Mouse (Mus musculus) gastrocnemius, postnatal 4 days (tissue): ENCODE data around the gene Flg. TPM values are rescaled to one million over a fixed set of nuclear protein-coding genes. Genes with fewer than 3 reads are reported as not detected.

Experiments
- DNase-seq, 2 experiments: peaks; one replicate each; pipeline ENCODE4 v3.0.0; 2021 to 2022; ENCODE audit warnings: low spot score in 2 of 2, mixed read lengths in 2 of 2
- long read RNA-seq, 2 experiments: library from polyadenylated mRNA; stranded (forward); transcript quantifications; one replicate each; pipeline ENCODE4 v2.0.0; 2021
- total RNA-seq, 2 experiments: library from RNA; stranded (reverse); gene quantifications; 2 replicates each; pipeline ENCODE4 v1.2.3; 2021

Flg gene
- total RNA-seq, result 1 to 10 TPM; 1.1 to 2.7 TPM
- long read RNA-seq, experiment 1, transcript Flg-201 (1 exons, 1,488 nt), result major isoform, 39 of 45 reads
- long read RNA-seq, experiment 1, partial matches to known transcripts, result 0 of 45 reads
- long read RNA-seq, experiment 1, other reads (novel, unspliced or antisense), result 5 of 45 reads
- long read RNA-seq, experiment 2, result 0 reads

DNA sequence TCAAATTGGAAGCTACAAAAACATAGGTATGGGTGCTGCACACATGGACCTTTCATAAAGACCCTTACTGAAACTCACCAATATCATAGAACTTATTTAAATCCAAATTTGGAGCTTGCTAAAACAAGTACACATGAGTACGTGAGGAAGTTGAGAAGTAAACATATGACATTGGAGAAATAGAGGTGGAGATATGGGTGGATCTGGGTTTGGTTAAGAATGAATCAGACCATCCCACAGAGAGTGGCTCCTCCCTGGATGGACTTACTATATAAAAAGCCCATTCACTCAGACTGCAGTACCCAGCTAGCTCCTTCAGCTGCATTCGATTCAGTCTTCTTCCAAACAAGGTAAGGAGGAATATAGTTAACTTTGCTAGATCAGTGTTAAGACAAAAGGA lies at the start of gene Flg:
TSS of gene Flg (plus strand) at position 301 of the 400 bp plus-strand sequence.
- no peak for DNase-seq

DNA sequence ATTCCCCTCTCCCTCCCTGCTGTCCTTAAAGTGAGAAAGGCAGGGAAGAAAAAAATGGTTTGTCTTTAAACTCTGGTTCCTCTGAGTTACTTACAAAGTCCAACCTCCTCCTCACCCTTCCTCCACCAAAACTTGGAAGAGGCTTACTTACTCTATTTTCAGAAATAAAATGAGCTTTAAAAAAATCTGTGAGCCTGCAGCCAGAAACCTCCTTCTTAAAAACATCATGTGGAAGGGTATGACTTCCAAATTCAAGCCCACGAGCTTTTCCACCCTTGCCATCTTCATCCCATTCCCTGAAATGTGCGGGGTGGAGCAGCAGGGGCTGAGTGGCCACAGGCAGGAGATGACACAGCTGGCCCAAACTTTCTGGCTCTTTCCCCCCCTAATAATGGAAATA lies 24.2 kb downstream of the Flg start:
- no peak for DNase-seq

DNA sequence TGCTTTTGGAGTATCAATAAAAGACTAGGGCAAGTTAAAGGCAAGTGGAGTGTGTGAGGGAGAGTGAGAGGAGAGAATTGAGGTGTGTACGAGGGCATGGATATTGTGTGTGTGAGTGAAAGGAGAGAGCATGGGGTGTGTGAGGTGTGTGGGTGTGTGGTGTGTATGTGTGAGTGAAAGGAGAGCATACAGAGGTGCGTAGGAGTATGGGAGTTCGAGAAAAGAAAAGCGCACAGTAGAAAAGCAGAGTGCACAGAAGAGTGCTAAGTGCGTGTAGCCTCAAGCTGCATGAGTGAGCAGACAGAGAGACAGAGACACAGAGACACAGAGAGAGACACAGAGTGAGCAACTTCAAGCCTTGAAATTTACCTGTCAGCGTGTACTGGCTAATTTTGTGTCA lies 26.5 kb downstream of the Flg start:
- no peak for DNase-seq

DNA sequence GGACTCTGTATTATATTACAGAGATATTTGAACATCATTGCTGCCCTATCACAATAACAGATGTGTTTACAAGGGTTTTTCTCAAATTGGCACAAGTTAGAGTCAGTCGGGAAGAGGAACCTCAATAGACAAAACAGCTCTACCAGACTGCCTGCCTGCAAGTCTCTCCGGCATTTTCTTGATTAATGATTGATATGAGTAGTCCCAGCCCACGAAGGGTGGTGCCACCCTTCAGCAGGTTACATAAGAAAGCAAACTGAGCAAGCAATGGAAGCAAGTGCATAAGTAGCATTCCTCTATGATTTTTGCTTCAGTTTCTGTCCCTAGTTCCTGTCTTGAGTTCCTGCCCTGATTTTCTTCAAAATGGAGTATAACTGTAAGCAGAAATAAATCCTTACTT lies 28.6 kb downstream of the Flg start:
- no peak for DNase-seq

DNA sequence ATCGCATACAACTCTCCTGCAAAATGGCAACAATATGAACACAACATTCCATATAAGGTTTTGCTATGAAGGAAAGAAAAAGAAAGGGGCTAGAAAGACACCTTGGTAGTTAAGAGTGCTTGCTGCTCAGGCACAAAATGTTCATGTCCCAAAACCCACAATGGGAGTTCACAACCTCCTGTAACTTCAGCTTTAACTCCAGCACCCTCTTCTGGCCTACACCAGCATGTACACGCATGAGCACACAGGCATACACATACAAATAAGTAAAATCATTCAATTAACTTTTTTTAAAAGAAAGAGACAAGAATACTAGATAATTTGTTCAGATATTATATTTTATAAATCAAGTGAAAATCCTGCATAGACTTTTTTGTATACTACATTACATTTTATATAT lies 32.8 kb downstream of the Flg start:
- DNase-seq, result no peak

DNA sequence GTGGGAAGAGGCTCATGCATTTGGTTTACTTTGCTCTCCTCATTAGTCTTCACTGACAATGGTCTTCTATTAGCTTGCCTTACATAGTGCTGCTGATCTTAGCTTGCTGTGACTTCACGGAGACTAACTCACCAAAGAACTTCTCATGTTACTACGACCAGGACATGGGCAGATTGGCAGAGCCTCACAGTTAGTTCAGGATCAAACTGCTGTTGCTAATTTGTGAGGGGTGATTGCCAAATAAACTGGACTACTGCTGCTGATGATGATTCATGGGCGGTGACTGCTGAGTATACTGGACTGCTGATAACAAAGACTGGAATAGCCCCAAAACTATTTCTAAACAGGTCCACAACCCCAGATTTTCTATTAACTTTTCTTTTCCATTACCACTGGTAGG lies 38.0 kb downstream of the Flg start:
- no peak for DNase-seq

DNA sequence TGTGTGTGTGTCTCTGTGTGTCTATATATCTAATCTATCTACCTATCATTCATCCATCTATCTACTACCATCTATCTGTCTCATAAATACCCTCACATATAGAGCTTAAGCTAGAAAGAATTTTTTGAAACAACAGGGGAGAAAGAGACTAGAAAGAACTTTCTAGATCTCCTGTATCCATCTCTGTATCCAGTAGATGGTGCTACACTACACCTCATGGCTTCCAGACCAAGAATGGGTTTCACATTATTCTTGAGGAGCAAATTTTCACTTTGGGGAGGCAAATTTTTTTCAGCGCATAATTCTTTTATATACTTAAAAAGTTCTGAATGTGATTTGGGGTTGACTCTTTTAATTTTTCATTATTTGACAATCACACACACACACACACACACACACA lies 41.1 kb downstream of the Flg start:
- no peak for DNase-seq

DNA sequence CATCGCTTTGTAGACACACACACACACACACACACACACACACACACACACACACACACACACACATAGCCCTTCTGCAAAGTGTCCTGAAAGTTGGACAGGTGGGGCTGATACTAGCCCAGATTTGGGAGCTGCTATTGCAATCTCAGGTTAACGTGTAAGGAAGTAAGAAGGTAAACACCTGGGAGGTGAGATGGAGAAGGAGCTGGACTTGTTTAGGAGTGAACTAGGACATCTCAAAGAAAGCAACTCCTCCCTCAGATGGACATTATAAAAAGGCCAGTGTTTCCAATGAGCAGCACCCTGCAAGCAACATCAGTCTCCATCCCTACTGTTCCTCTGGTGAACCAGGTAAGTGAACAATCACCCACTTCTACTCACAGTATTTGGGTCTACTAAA lies 46.1 kb downstream of the Flg start, which contains the start of gene Hrnr:
TSS of gene Hrnr (plus strand) at position 301 of the 400 bp plus-strand sequence.
- DNase-seq, result no peak

DNA sequence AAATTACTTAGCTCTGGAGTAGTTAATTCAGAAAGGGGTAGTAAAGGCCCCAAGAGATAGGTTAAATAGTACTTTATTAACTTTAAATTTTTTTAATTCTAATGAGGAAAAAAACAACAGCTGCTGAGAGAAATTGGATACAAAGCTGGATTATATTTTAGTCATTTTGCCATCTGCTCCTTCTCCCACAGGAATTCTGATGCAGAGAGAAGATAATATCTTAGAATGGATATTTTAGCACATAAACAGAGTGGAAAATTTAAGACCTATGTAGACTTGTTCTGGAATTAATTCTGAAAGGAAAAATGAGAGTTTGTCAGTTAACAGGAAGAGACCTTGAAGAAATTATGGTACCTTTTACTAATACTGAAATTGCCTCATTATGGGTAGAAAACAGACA lies 64.4 kb downstream of the Flg start:
- DNase-seq, result no peak

DNA sequence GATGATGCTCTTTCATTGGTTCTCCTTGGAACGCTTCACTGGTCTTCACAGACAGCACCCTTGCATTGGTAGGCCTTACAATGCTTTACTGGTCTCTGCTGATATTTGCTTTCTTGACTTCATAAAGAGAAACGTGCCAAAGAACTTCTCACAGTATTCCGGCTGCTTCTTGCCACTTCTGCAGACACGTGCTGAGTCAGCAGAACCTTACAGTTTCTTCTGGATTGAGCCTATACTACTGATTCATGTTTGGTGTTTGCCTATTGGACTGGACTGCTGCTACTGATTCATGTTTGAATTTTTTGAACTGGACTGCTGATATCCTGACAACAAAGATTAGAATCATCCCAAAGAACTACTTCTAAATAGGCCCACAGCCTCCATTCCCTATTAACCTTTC lies 66.7 kb downstream of the Flg start:
- no peak for DNase-seq

Other genes with a start within 250 kb of the Flg start
- not detected for gene Gm4858, start 204.7 kb upstream of the Flg start, total RNA-seq
- not detected for gene Crnn, start 128.7 kb upstream of the Flg start, total RNA-seq
- gene Flg2, start 76.2 kb upstream of the Flg start, total RNA-seq, result under 1 TPM; 0.07 to 0.13 TPM
- under 1 TPM; 0.05 to 0.21 TPM for gene Hrnr, start 46.2 kb downstream of the Flg start, total RNA-seq
- gene Rptn, start 120.2 kb downstream of the Flg start, total RNA-seq, result not detected
- under 1 TPM; 0.34 to 0.42 TPM for gene Tchh, start 168.8 kb downstream of the Flg start, total RNA-seq
- not detected for gene Tchhl1, start 195.2 kb downstream of the Flg start, total RNA-seq
- gene S100a11, start 247.0 kb downstream of the Flg start, total RNA-seq, result 100 to 1,000 TPM; 310 to 333 TPM